Comparison of ENCODE assay signal across 8 mouse cellular contexts in the genomic region with DNA sequence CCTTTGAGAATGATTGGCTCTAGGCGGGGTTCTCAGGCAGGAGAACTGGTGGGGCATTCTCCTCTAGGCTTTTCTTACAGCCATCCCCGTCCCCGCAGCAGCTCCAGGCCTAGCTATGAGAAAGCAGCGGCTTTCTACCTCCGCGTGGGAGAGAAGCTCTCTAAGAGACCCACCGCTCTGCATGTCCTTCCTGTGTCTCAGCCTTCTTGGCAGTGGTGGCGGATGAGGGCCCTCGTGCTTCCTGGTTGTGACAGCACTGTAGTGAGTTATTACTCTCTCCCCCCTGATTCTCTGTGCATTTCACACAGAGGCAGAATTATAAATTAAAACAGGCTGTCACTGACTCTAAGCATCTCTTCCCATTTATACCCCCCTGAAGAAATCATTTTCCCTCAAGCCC.
DNase-seq lines count a peak whose midpoint lies in the region.

No protein-coding gene starts in this region.

- peak; percentile 40 to 43 for DNase-seq in cerebellum, postnatal 10 days
- DNase-seq in cerebellum, postnatal 4 days (ENCODE audit: low spot score in 2 of 2): no peak
- DNase-seq in retina, postnatal 1 day: peak; percentile 25
- DNase-seq in retina, embryonic 14.5 days (ENCODE audit: low spot score): no peak
- peak; percentile 79 for DNase-seq in kidney, postnatal 10 days
- DNase-seq in thymus, postnatal 4 days: peak; percentile 65
- no peak for DNase-seq in layer of hippocampus, adult 11-12 months (ENCODE audit: low spot score)
- no peak for DNase-seq in ovary, adult 18-20 months (ENCODE audit: low spot score)

Comparison
In these comparisons a context has a peak if more than half of its experiments do, and no peak if none do; other contexts are left out.
1. DNase-seq: peak in cerebellum, postnatal 10 days (2 of 2), retina, postnatal 1 day (single experiment), kidney, postnatal 10 days (single experiment) and thymus, postnatal 4 days (single experiment); none in cerebellum, postnatal 4 days (0 of 2), retina, embryonic 14.5 days (single experiment), layer of hippocampus, adult 11-12 months (single experiment) and ovary, adult 18-20 months (single experiment).